Mouse (Mus musculus): ENCODE results near the gene Gpr18. TPM values are rescaled to one million over a fixed set of nuclear protein-coding genes. Genes with fewer than 3 reads are reported as not detected.
A peak's percentile ranks its signal among the peaks of the same experiment; 100 is the strongest.

Gpr18 gene
- polyA plus RNA-seq, 1 experiment from 2014 or later: 0.32 TPM

- ATAC-seq (no peak), DNase-seq (ENCODE audit: low spot score) (no peak)
- H3K27me3 ChIP-seq (replicated peaks; ENCODE audit: insufficient read depth, low read length): no peaks in the 10 kb centered on the region
- no peaks in the 10 kb centered on the region for H3K4me1 ChIP-seq (ENCODE audit: insufficient read depth, low read depth, low read length)
- H3K27ac ChIP-seq (ENCODE audit: low read length): peak overlapping the region; percentile 6; the same call in 1 of the 2 replicates
- H3K9ac ChIP-seq (replicated peaks; ENCODE audit: low read depth): no peak overlapping the region
- 67% methylated on average over 6 of the region's 6 CpGs for WGBS
- H3K36me3 ChIP-seq (ENCODE audit: insufficient read depth, low read length): no peaks in the 10 kb centered on the region
- no peak overlapping the region for H3K4me2 ChIP-seq (replicated peaks; ENCODE audit: low read depth, low read length)
- H3K9me3 ChIP-seq (ENCODE audit: low read length): no peaks in the 10 kb centered on the region
- TF ChIP-seq EP300 (IDR thresholded peaks at IDR 0.05) (no peak), CTCF (IDR thresholded peaks at IDR 0.05) (no peak)
- no peak overlapping the region for H3K4me3 ChIP-seq (ENCODE audit: low read depth, low read length)
Observed at GRCm38 (mm10) chr14:121893747-121894146, 21.8 kb downstream of the Gpr18 start.

DNA sequence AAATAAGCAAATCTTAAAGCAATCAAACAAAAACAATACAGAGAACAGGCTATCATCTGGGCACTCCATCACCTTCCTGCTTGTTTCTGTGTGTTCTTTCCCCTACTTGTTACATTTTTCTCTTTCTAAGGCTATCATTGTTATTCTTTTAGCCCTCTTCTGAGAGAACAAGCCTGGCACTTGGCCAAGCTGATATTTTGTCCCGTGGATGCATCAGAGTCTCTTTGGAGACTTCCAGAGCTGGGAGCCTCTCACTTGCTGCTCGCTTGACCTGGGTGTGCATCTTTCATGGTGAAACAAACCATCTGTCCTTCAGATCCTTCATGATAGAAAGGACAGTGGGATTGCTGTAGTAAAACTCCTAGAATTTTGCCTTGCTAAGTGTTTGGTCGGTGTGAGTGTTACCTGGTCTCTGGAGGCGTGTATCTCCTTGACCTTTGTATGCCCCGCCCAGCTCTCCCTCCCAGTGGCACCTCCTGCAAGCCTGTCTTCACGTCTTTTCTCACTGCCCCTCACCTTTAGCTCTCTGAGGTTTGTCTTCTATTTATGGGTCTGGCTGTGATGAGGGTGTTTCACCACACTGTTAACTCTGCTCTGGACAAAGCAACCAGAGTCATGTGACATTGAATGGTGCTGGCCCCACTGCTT is 31.3 kb downstream of the Gpr18 start:
- Histone ChIP-seq H3K4me1 (ENCODE audit: insufficient read depth, low read depth, low read length) (no peaks in the 10 kb centered on the region), H3K27ac (ENCODE audit: low read length) (no peak overlapping the region)

DNA sequence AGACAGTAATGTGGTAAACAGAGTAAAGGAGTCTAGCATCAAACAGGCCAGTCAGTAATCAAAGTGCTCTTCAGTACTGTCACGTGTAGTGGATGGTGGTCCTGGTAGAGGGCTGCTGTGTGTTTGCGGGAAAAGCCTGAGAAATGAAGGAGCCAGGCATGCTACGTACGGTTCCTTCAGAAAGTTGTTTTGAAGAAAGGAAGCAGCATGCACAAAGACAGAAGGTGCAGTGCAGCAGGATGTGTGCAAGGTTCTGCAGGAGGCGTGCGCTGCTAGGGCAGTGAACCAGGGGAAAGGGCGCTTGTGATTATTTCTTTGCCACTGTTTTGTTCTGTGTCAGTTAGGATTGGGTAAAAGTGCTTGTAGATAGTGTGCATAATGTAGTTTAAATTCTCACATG is 34.4 kb downstream of the Gpr18 start:
- TF ChIP-seq EP300 (IDR thresholded peaks at IDR 0.05): no peak
- no peak for TF ChIP-seq CTCF (IDR thresholded peaks at IDR 0.05)
- H3K4me3 ChIP-seq (ENCODE audit: low read depth, low read length): no peak overlapping the region
- H3K27ac ChIP-seq (ENCODE audit: low read length): no peak overlapping the region
- H3K4me1 ChIP-seq (ENCODE audit: insufficient read depth, low read depth, low read length): no peaks in the 10 kb centered on the region
- no peak overlapping the region for H3K4me2 ChIP-seq (replicated peaks; ENCODE audit: low read depth, low read length)
- DNase-seq (ENCODE audit: low spot score): no peak
- H3K9me3 ChIP-seq (ENCODE audit: low read length): no peaks in the 10 kb centered on the region
- H3K36me3 ChIP-seq (ENCODE audit: insufficient read depth, low read length): peaks cover 4% of the 10 kb centered on the region; the same call in 1 of the 2 replicates
- H3K9ac ChIP-seq (replicated peaks; ENCODE audit: low read depth): no peak overlapping the region
- no peaks in the 10 kb centered on the region for H3K27me3 ChIP-seq (replicated peaks; ENCODE audit: insufficient read depth, low read length)
- WGBS: 74% methylated on average over 7 of the region's 7 CpGs
- ATAC-seq: no peak

More for the DNA sequence above, 31.3 kb downstream of the Gpr18 start:
- ATAC-seq (peak; percentile 16; the same call in 1 of the 2 replicates), DNase-seq (ENCODE audit: low spot score) (no peak)
- H3K4me2 ChIP-seq (replicated peaks; ENCODE audit: low read depth, low read length): no peak overlapping the region
- H3K27me3 ChIP-seq (replicated peaks; ENCODE audit: insufficient read depth, low read length): no peaks in the 10 kb centered on the region
- peaks cover 4% of the 10 kb centered on the region; the same call in 1 of the 2 replicates for H3K36me3 ChIP-seq (ENCODE audit: insufficient read depth, low read length)
- no peak overlapping the region for H3K9ac ChIP-seq (replicated peaks; ENCODE audit: low read depth)
- no peak overlapping the region for H3K4me3 ChIP-seq (ENCODE audit: low read depth, low read length)
- no peak for TF ChIP-seq CTCF (IDR thresholded peaks at IDR 0.05)
- no peak for TF ChIP-seq EP300 (IDR thresholded peaks at IDR 0.05)
- WGBS: 44% methylated on average over 6 of the region's 6 CpGs
- no peaks in the 10 kb centered on the region for H3K9me3 ChIP-seq (ENCODE audit: low read length)

GRCm38 (mm10) chr14:121879266-121879840 is 36.2 kb downstream of the Gpr18 start:
- DNase-seq (ENCODE audit: low spot score): peak; percentile 60
- ATAC-seq: peak; percentile 5; the same call in 1 of the 2 replicates
- H3K27me3 ChIP-seq (replicated peaks; ENCODE audit: insufficient read depth, low read length): no peaks in the 10 kb centered on the region
- 8% methylated on average over 16 of the region's 16 CpGs for WGBS
- peak overlapping the region; percentile 87 for H3K9ac ChIP-seq (replicated peaks; ENCODE audit: low read depth)
- peak overlapping the region; percentile 90 for H3K27ac ChIP-seq (ENCODE audit: low read length)
- H3K4me1 ChIP-seq (ENCODE audit: insufficient read depth, low read depth, low read length): no peaks in the 10 kb centered on the region
- H3K4me3 ChIP-seq (ENCODE audit: low read depth, low read length): peak overlapping the region; percentile 96
- peak overlapping the region; percentile 100 for H3K4me2 ChIP-seq (replicated peaks; ENCODE audit: low read depth, low read length)
- no peaks in the 10 kb centered on the region for H3K9me3 ChIP-seq (ENCODE audit: low read length)
- no peak for TF ChIP-seq CTCF (IDR thresholded peaks at IDR 0.05)
- TF ChIP-seq EP300 (IDR thresholded peaks at IDR 0.05): peak; percentile 36
- no peaks in the 10 kb centered on the region for H3K36me3 ChIP-seq (ENCODE audit: insufficient read depth, low read length)

- Histone ChIP-seq H3K4me3 (ENCODE audit: low read depth, low read length) (peak overlapping the region; percentile 96), H3K27me3 (replicated peaks; ENCODE audit: insufficient read depth, low read length) (no peaks in the 10 kb centered on the region), H3K36me3 (ENCODE audit: insufficient read depth, low read length) (no peaks in the 10 kb centered on the region), H3K27ac (ENCODE audit: low read length) (peak overlapping the region; percentile 90), H3K4me2 (replicated peaks; ENCODE audit: low read depth, low read length) (peak overlapping the region; percentile 100), H3K9ac (replicated peaks; ENCODE audit: low read depth) (peak overlapping the region; percentile 87), H3K4me1 (ENCODE audit: insufficient read depth, low read depth, low read length) (no peaks in the 10 kb centered on the region), H3K9me3 (ENCODE audit: low read length) (no peaks in the 10 kb centered on the region)
- TF ChIP-seq EP300 (IDR thresholded peaks at IDR 0.05) (no peak), CTCF (IDR thresholded peaks at IDR 0.05) (no peak)
- DNase-seq (ENCODE audit: low spot score) (no peak), ATAC-seq (no peak; the same call in 1 of the 2 replicates)
- WGBS: 0% methylated on average over 20 of the region's 27 CpGs
Observed at GRCm38 (mm10) chr14:121878859-121879206, 36.7 kb downstream of the Gpr18 start.

- no peaks in the 10 kb centered on the region for H3K27me3 ChIP-seq (replicated peaks; ENCODE audit: insufficient read depth, low read length)
- DNase-seq (ENCODE audit: low spot score) (peak; percentile 99), ATAC-seq (peak; percentile 99)
- peak within 1 kb of the TSS; percentile 87 for H3K9ac ChIP-seq (replicated peaks; ENCODE audit: low read depth)
- no peaks in the 10 kb centered on the region for H3K36me3 ChIP-seq (ENCODE audit: insufficient read depth, low read length)
- H3K4me3 ChIP-seq (ENCODE audit: low read depth, low read length): peak within 1 kb of the TSS; percentile 96
- peak within 1 kb of the TSS; percentile 90 for H3K27ac ChIP-seq (ENCODE audit: low read length)
- TF ChIP-seq CTCF (IDR thresholded peaks at IDR 0.05) (peak; percentile 41), EP300 (IDR thresholded peaks at IDR 0.05) (0 out of 2 replicates have a peak, but pooled peaks have one; percentile 24)
- H3K4me2 ChIP-seq (replicated peaks; ENCODE audit: low read depth, low read length): peak within 1 kb of the TSS; percentile 100
- WGBS: 2% methylated on average over 43 of the region's 61 CpGs
- H3K4me1 ChIP-seq (ENCODE audit: insufficient read depth, low read depth, low read length): no peaks in the 10 kb centered on the region
- H3K9me3 ChIP-seq (ENCODE audit: low read length): no peaks in the 10 kb centered on the region
Observed at GRCm38 (mm10) chr14:121878176-121878858, 37.3 kb downstream of the Gpr18 start, which contains the start of gene Ubac2. Gene Ubac2, plus strand, starts transcription at chr14:121878620.
